Mouse (Mus musculus) cerebellum, adult 2 months (tissue): Measurements from ENCODE around the gene Sar1b.

Source experiments
- CTCF ChIP-seq: fragments of 200-500 bp; IDR thresholded peaks from 2 replicates; pipeline ENCODE4 v1.5.1; 2011; ENCODE audit warnings: low read depth, mild to moderate bottlenecking, control low read depth, low read length, moderate library complexity, borderline replicate concordance; ENCODE audit not compliant: insufficient read depth
- POLR2A ChIP-seq: fragments of 200-500 bp; IDR thresholded peaks from 2 replicates; pipeline ENCODE4 v1.6.1; 2011; ENCODE audit warnings: low read length, control low read depth, borderline replicate concordance; ENCODE audit not compliant: insufficient read depth

- no peak for TF ChIP-seq POLR2A
- TF ChIP-seq CTCF, result no peak
These were observed 1.3 kb downstream of the Sar1b start for GRCm38 (mm10) chr11:51764816-51765215.
